Mouse (Mus musculus) liver, embryonic 12.5 days (tissue): ENCODE measurements around the gene Faap24. TPM values are rescaled to one million over a fixed set of nuclear protein-coding genes. Genes with fewer than 3 reads are reported as not detected.
A peak's percentile ranks its signal among the peaks of the same experiment; 100 is the strongest.

Experiments used
- ATAC-seq: fragments of 200-750 bp; cut with Nextera tagmentation; 2 replicates; pipeline ENCODE4 v1.8.0; 2017; ENCODE audit warnings: moderate number of reproducible peaks, mild to moderate bottlenecking, moderate library complexity
- H3K27ac ChIP-seq: fragments of 300-500 bp; sonication (generic); 2 replicates; pipeline ENCODE4 v1.5.1; 2016; ENCODE audit warnings: mild to moderate bottlenecking
- H3K27me3 ChIP-seq: fragments of 300-500 bp; sonication (generic); replicated peaks from 2 replicates; pipeline ENCODE4 v1.6.1; 2016; ENCODE audit warnings: mild to moderate bottlenecking, moderate library complexity
- H3K36me3 ChIP-seq: fragments of 300-500 bp; sonication (generic); 2 replicates; pipeline ENCODE4 v1.6.1; 2016; ENCODE audit warnings: mild to moderate bottlenecking, moderate library complexity
- H3K4me1 ChIP-seq: fragments of 300-500 bp; sonication (generic); 2 replicates; pipeline ENCODE4 v1.6.1; 2016
- H3K4me2 ChIP-seq: fragments of 300-500 bp; sonication (generic); 2 replicates; pipeline ENCODE4 v1.6.1; 2016; ENCODE audit warnings: mild to moderate bottlenecking, moderate library complexity
- H3K4me3 ChIP-seq: fragments of 300-500 bp; sonication (generic); 2 replicates; pipeline ENCODE4 v1.5.1; 2016; ENCODE audit warnings: mild to moderate bottlenecking, moderate library complexity
- H3K9ac ChIP-seq: fragments of 300-500 bp; sonication (generic); 2 replicates; pipeline ENCODE4 v1.6.1; 2016; ENCODE audit warnings: mild to moderate bottlenecking, moderate library complexity
- H3K9me3 ChIP-seq: fragments of 300-500 bp; sonication (generic); replicated peaks from 2 replicates; pipeline ENCODE4 v1.6.1; 2016; ENCODE audit warnings: mild to moderate bottlenecking, moderate library complexity
- WGBS: fragments of 180-500 bp; shearing (Covaris S2); methylation state at CpG from one replicate; pipeline ENCODE4 v1.1.7; 2016; ENCODE audit not compliant: insufficient replicate concordance; 5-methylcytosine and 5-hydroxymethylcytosine counted together
- polyA plus RNA-seq: library from polyadenylated mRNA; unstranded; fragments of >200 nt; fragmentation: Nextera tagmentation; extraction: Ambion mirVana; gene quantifications from 2 replicates; pipeline ENCODE4 v1.2.1, GENCODE M21; 2016

Gene Faap24
- polyA plus RNA-seq, 1 experiment from 2014 or later: 34.4 TPM

DNA sequence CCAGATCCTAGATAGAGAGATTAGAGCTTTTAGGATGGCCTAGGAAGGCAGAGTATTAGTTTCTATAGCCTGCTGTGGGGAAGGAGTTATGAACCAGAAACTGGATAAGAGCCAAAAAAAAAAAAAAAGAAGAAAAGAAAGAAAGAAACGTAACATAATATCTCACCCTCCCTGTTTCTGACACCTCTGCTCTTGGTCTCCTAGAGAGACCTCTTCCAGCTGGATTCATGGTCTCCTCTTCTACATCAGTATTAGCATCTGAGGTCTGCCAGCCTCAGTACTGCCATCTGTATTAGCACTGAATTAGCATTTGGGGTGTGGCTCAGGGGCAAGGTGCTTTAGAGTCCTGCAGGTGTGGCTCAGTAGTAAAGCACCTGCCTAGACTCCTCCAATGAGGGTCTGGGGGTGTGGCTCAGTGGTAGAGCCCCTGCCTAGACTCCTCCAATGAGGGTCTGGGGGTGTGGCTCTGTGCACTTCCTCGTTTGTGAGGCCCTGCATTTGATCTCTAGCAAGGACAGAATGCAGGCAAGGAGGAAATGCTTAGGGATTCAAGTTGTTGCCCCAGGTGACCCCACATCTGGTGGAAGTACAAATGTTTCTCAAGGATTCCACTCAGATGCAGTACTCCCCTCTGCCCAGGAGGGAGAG is 13.8 kb downstream of the Faap24 start:
- Histone ChIP-seq H3K27ac (no peak overlapping the region), H3K4me2 (no peak overlapping the region), H3K4me3 (no peak overlapping the region), H3K27me3 (no peaks in the 10 kb centered on the region), H3K9me3 (no peaks in the 10 kb centered on the region), H3K36me3 (no peaks in the 10 kb centered on the region), H3K4me1 (peaks cover 17% of the 10 kb centered on the region), H3K9ac (no peak overlapping the region)
- ATAC-seq: no peak
- 49% methylated on average over 2 of the region's 2 CpGs for WGBS

DNA sequence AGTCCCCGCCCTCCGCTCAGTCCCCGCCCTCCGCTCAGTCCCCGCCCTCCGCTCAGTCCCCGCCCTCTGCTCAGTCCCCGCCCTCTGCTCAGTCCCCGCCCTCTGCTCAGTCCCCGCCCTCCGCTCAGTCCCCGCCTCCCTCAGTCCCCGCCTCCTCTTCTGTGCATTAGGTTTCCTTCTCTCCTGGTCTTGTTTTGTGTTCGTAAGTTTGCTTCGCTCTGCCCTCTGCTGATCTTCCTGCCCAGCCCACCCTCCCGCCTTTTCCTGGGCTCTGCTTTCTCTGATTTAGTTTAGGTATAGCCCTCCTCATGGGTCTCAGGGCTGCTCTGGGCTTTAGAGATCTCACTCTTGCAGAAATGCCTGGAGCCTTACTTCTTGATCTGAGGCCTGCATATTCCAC is 14.8 kb downstream of the Faap24 start:
- peak; percentile 26; the same call in 1 of the 2 replicates for ATAC-seq
- Histone ChIP-seq H3K9ac (no peak overlapping the region), H3K36me3 (no peaks in the 10 kb centered on the region), H3K27me3 (no peaks in the 10 kb centered on the region), H3K4me2 (no peak overlapping the region; the same call in 1 of the 2 replicates), H3K4me1 (peaks cover 17% of the 10 kb centered on the region), H3K4me3 (no peak overlapping the region), H3K27ac (no peak overlapping the region), H3K9me3 (no peaks in the 10 kb centered on the region)
- WGBS: 33% methylated on average over 13 of the region's 16 CpGs

DNA sequence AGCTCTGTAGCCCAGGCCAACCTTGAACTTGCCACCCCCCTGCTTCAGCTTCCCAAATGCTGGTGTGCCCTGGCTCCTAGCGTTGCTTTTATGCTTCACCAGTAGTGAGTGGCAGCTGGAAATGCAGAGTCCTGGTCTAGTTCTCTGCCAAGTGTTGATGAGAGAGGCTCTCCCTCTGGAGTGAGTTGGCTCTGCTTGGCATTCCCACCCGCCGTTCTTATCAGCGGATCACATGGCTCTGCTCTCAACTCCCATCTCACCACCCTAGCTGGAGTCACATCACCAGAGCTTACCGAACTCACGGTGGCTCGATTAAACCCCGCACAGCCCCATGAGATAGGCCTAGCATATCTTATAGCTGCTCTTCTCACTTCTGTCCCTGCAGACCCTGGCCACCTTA is 16.3 kb downstream of the Faap24 start:
- H3K4me2 ChIP-seq: no peak overlapping the region
- H3K36me3 ChIP-seq: no peaks in the 10 kb centered on the region
- H3K27ac ChIP-seq: no peak overlapping the region
- no peaks in the 10 kb centered on the region for H3K27me3 ChIP-seq
- no peak overlapping the region for H3K4me3 ChIP-seq
- no peaks in the 10 kb centered on the region for H3K9me3 ChIP-seq
- H3K9ac ChIP-seq: no peak overlapping the region
- WGBS: 64% methylated on average over 8 of the region's 8 CpGs
- no peak for ATAC-seq
- peaks cover 17% of the 10 kb centered on the region for H3K4me1 ChIP-seq

DNA sequence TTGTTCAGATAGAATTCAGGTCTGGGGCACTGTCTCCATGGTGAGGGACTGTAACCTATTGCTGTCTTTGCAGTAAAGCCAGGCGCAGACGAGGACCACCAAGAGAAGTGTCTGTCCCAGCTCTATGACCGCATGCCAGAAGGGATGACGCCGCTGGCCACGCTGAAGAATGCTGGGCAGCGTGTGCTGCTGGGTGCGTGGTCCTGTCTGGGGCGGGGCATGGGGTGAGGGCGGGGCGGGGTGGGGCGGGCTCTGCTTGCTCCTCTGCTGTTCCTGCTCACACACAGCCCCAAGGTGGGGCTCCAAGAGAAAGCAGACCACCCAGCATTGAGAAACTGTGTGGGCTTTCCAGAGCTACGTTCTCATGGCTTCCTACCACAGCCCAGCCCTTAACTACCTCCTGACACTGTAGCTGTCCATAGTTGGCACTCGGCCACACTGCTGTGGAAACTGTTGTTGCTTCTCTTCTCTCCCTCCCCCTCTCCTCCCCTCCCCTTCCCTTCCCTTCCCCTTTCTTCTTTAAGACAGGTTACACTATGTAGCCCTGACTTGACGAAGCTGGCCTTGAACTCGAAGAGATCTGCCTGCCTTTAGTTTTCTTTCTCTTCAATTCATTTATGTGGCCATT is 17.0 kb downstream of the Faap24 start:
- Histone ChIP-seq H3K27ac (no peak overlapping the region), H3K9ac (no peak overlapping the region), H3K27me3 (no peaks in the 10 kb centered on the region), H3K4me1 (peaks cover 17% of the 10 kb centered on the region), H3K36me3 (no peaks in the 10 kb centered on the region), H3K4me2 (peak overlapping the region; percentile 36), H3K9me3 (no peaks in the 10 kb centered on the region), H3K4me3 (no peak overlapping the region)
- WGBS: 38% methylated on average over 16 of the region's 16 CpGs
- 0 out of 2 replicates have a peak, but pooled peaks have one; percentile 40 for ATAC-seq

DNA sequence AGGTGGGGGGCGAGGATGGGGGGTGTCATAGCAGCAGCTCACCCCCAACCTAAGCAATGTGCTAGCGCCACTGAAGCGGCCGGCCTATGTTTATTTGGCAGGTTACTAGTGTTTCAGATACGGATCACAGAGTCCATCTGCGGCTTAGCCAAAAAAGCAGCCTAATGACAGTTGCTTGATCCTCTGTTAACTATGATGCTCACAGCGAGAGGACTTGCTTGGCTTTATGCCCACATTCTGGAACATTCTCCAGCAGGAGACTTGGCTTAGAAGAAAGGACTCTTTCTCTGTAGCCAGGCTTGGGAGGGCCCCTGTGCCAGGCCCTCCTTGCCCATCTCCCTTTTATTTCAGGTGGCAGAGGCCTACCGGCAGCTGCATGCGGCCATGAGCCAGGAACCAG is 20.0 kb downstream of the Faap24 start:
- no peak for ATAC-seq
- H3K27me3 ChIP-seq: no peaks in the 10 kb centered on the region
- H3K4me1 ChIP-seq: peaks cover 16% of the 10 kb centered on the region
- no peaks in the 10 kb centered on the region for H3K9me3 ChIP-seq
- H3K4me2 ChIP-seq: no peak overlapping the region
- H3K36me3 ChIP-seq: no peaks in the 10 kb centered on the region
- 82% methylated on average over 9 of the region's 9 CpGs for WGBS
- H3K9ac ChIP-seq: no peak overlapping the region
- no peak overlapping the region for H3K4me3 ChIP-seq
- H3K27ac ChIP-seq: no peak overlapping the region

DNA sequence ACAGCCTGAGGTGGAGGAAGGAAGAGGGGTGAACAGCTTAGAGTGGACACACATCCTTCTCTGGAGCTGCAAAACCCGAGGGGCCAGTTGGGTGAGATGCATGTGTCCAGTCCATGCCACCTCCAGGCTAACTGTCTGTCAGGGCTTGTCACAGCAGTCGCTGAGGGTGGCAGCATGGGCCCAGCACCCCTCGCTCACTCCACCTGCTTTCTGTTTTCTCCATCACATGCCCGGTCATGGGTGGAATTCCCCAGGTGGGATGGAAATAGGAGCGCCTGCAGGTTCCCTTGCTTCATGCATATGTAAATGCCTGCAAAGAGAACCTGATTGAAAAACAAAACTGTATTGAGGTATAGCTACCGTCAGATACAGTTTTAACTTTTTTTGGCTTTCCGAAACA is 22.4 kb downstream of the Faap24 start:
- no peak overlapping the region for H3K27ac ChIP-seq
- H3K4me2 ChIP-seq: no peak overlapping the region
- 71% methylated on average over 7 of the region's 7 CpGs for WGBS

DNA sequence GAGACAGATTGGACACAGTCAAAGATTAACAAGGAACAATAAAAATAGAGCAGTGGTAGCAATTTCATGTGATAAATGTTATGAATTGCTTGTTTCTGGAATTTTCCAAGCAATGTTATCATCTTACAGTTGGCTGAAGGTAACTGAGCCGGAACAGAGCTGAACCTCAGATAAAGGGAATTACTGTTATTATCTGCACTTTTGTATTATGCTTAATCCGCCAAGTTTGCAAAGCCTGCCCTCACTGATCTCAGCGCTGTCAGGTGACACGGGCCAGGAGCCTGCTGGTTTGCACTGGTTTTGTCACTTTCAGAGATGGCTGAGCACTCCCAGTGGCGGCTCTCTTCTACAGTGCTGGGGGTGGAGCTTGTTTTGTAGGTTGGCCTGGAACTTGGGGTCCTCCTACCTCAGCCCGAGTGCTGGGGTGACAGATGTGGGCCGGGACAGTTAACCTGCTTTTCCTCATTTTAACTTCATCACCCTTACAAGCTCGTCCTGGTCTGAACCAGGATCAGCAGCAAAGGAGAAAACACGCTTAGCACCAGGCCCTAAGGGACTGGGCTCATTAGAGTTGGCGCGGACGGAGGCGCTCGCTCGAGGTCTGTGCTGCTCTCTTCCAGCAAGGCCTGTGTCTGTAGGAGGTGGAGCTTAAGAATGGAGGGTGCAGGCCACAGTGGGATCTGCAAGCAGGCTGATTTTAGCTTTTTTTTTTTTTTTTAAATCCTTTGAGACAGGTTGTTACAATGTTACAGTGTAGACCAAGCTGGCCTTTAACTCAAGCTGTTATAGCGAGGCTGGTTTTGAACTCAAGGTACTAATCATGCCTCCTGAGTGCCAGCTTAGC is 23.3 kb downstream of the Faap24 start:
- 58% methylated on average over 16 of the region's 16 CpGs for WGBS
- Histone ChIP-seq H3K4me3 (no peak overlapping the region), H3K9me3 (no peaks in the 10 kb centered on the region), H3K4me2 (no peak overlapping the region), H3K9ac (no peak overlapping the region), H3K4me1 (peaks cover 3% of the 10 kb centered on the region; the same call in 1 of the 2 replicates), H3K36me3 (peaks cover 2% of the 10 kb centered on the region; the same call in 1 of the 2 replicates), H3K27ac (no peak overlapping the region), H3K27me3 (no peaks in the 10 kb centered on the region)
- ATAC-seq: no peak

More for the DNA sequence above, 22.4 kb downstream of the Faap24 start:
- Histone ChIP-seq H3K9ac (no peak overlapping the region), H3K27me3 (no peaks in the 10 kb centered on the region), H3K9me3 (no peaks in the 10 kb centered on the region), H3K4me3 (no peak overlapping the region), H3K4me1 (peaks cover 6% of the 10 kb centered on the region), H3K36me3 (peaks cover 2% of the 10 kb centered on the region; the same call in 1 of the 2 replicates)
- ATAC-seq: no peak

DNA sequence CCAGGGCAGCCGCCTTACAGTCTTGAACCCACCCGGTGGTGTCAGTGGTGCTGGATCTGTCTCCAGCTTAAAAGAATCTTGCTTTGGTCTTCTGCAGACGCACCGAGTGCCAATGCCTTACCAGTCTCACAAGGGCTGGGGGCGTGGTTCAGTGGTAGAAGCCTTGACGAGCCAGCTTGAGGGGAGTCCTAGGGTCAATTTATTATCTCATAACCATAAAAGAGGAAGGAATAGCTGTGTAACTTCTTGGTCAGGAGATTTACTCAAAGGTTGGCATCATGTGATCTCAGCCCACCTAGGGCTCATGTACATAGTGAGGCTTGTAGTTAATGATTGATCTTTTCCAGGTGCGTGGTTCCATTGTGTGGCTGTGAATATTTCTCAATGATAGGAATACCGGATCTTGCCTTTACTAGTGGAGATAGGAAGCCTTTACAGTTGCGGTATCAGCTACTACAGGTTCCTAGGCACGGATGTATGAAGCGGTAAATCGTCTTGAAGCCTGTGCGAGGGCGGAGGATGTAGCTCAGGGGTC is 24.1 kb downstream of the Faap24 start:
- H3K9me3 ChIP-seq: no peaks in the 10 kb centered on the region
- 74% methylated on average over 14 of the region's 14 CpGs for WGBS
- peaks cover 6% of the 10 kb centered on the region; the same call in 1 of the 2 replicates for H3K36me3 ChIP-seq
- H3K27me3 ChIP-seq: no peaks in the 10 kb centered on the region
- H3K4me3 ChIP-seq: no peak overlapping the region
- peaks cover 3% of the 10 kb centered on the region; the same call in 1 of the 2 replicates for H3K4me1 ChIP-seq
- no peak for ATAC-seq
- no peak overlapping the region for H3K27ac ChIP-seq
- H3K4me2 ChIP-seq: no peak overlapping the region
- no peak overlapping the region for H3K9ac ChIP-seq

DNA sequence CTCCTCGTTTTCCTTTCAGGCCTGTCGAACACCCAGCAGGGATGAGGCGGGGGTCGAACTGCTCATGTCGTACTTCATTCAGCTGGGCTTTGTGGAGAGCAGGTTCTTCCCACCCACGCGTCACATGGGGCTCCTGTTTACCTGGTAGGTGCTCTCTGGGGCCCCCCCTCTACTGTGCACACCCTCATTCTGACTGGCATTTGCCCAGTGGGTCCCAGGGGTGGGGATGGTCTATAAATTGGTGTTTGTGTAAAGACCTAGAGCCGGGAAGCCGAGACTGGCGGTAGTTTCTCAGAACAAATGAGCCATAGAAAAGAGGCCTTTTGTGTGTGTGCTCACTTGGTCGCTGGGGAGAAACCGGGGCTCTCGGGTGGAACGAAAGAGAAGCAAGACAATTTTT is 25.5 kb downstream of the Faap24 start:
- Histone ChIP-seq H3K9ac (no peak overlapping the region), H3K9me3 (no peaks in the 10 kb centered on the region), H3K4me1 (peaks cover 3% of the 10 kb centered on the region; the same call in 1 of the 2 replicates), H3K27me3 (no peaks in the 10 kb centered on the region), H3K4me2 (no peak overlapping the region), H3K27ac (no peak overlapping the region), H3K4me3 (no peak overlapping the region), H3K36me3 (peaks cover 6% of the 10 kb centered on the region; the same call in 1 of the 2 replicates)
- ATAC-seq: no peak
- WGBS: 69% methylated on average over 14 of the region's 14 CpGs

DNA sequence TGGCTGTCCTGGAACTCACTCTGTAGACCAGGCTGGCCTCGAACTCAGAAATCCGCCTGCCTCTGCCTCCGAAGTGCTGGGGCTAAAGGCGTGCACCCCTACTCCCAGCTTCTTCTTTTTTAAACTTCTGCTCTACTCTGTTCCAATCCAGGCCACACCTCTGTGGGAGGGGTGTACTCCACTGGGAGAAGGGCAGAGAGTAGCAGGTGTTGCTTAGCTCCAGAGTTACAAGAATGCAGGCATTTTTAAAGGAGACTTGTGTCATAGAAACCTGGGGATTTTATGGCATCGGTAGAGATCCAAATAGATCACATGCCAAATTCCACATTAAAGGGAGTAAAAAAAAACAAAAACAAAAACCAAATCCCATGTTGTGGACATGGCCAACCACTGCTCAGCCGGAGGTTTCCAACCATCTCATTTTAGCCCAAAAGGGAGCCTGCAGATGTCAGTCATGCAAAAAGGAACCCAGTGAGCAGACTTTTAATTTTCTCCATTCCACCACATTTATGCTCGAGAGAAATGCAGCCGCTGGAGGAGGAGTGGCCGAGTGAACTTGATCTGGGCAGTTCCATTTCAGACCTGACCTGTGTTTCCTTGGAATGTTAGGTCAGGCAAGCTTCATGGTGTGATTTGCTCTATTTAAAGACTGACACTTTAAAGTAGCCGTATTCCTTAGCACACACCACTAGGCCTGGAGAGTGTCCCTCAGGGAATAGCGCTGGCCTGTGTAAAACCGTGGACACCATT is 31.3 kb downstream of the Faap24 start:
- WGBS: 75% methylated on average over 12 of the region's 12 CpGs
- H3K27me3 ChIP-seq: no peaks in the 10 kb centered on the region
- H3K9me3 ChIP-seq: no peaks in the 10 kb centered on the region
- H3K36me3 ChIP-seq: peaks cover 6% of the 10 kb centered on the region; the same call in 1 of the 2 replicates
- no peak overlapping the region for H3K4me2 ChIP-seq
- H3K27ac ChIP-seq: no peak overlapping the region
- no peak overlapping the region for H3K9ac ChIP-seq
- no peak for ATAC-seq
- no peak overlapping the region for H3K4me3 ChIP-seq
- H3K4me1 ChIP-seq: peaks cover 7% of the 10 kb centered on the region; the same call in 1 of the 2 replicates

DNA sequence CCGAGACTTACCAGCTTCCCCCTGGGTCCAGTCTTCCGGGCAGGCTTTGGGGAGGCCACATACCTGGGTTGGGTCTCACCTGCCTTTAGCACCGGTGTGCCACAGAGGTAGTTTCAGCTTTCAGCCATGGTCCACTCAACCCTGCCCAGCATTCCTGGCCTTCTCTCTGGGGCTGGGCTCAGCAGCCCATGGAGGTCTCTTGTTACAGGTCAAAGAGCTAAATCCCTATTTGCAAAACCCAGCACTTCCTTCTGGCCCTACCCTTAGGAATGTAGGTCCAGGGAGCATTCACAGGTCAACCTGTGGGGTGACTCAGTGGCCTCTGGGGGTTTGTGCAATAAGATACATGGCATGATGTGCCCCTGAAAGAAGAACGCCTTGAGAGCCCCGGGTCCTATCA is 33.8 kb downstream of the Faap24 start:
- Histone ChIP-seq H3K36me3 (peaks cover 2% of the 10 kb centered on the region), H3K9ac (no peak overlapping the region), H3K4me3 (no peak overlapping the region), H3K4me2 (no peak overlapping the region), H3K4me1 (peaks cover 7% of the 10 kb centered on the region; the same call in 1 of the 2 replicates), H3K27me3 (no peaks in the 10 kb centered on the region), H3K27ac (peak overlapping the region; percentile 6; the same call in 1 of the 2 replicates), H3K9me3 (no peaks in the 10 kb centered on the region)
- peak; percentile 72 for ATAC-seq
- 73% methylated on average over 5 of the region's 5 CpGs for WGBS
